Mouse (Mus musculus): ENCODE measurements around the gene Lrriq4. TPM values are rescaled to one million over a fixed set of nuclear protein-coding genes. Genes with fewer than 3 reads are reported as not detected.

Gene Lrriq4
- polyA plus RNA-seq, 1 experiment = 45.3 TPM

GRCm38 (mm10) chr3:30705977-30706376 is 61.7 kb downstream of the Lrriq4 start:
- Histone ChIP-seq H3K27ac (ENCODE audit: control insufficient read depth, insufficient read depth, low read depth, low read length) (no peak overlapping the region), H3K36me3 (ENCODE audit: control insufficient read depth, insufficient read depth, low read length) (no peaks in the 10 kb centered on the region), H3K4me1 (ENCODE audit: control insufficient read depth, insufficient read depth, low read length) (peaks cover 2% of the 10 kb centered on the region; the same call in 1 of the 2 replicates), H3K4me3 (ENCODE audit: control insufficient read depth, low read depth, low read length) (no peak overlapping the region), H3K27me3 (ENCODE audit: control insufficient read depth, insufficient read depth, low read length) (no peaks in the 10 kb centered on the region)
- no peak for TF ChIP-seq POLR2A (IDR thresholded peaks at IDR 0.05; ENCODE audit: control insufficient read depth, low read depth, low read length)
- no peak for TF ChIP-seq CTCF (IDR thresholded peaks at IDR 0.05; ENCODE audit: control insufficient read depth, insufficient read depth, insufficient replicate concordance, low read depth, low read length)

- no peak for TF ChIP-seq POLR2A (IDR thresholded peaks at IDR 0.05; ENCODE audit: control insufficient read depth, low read depth, low read length)
- no peak for TF ChIP-seq CTCF (IDR thresholded peaks at IDR 0.05; ENCODE audit: control insufficient read depth, insufficient read depth, insufficient replicate concordance, low read depth, low read length)
- H3K4me3 ChIP-seq (ENCODE audit: control insufficient read depth, low read depth, low read length) = no peak overlapping the region
- H3K4me1 ChIP-seq (ENCODE audit: control insufficient read depth, insufficient read depth, low read length) = no peaks in the 10 kb centered on the region
- no peaks in the 10 kb centered on the region for H3K27me3 ChIP-seq (ENCODE audit: control insufficient read depth, insufficient read depth, low read length)
- no peaks in the 10 kb centered on the region for H3K36me3 ChIP-seq (ENCODE audit: control insufficient read depth, insufficient read depth, low read length)
- no peak overlapping the region for H3K27ac ChIP-seq (ENCODE audit: control insufficient read depth, insufficient read depth, low read depth, low read length)
Observed at GRCm38 (mm10) chr3:30706614-30707276, 62.4 kb downstream of the Lrriq4 start.

- Histone ChIP-seq H3K36me3 (ENCODE audit: control insufficient read depth, insufficient read depth, low read length) (no peaks in the 10 kb centered on the region), H3K4me1 (ENCODE audit: control insufficient read depth, insufficient read depth, low read length) (no peaks in the 10 kb centered on the region), H3K4me3 (ENCODE audit: control insufficient read depth, low read depth, low read length) (no peak overlapping the region), H3K27ac (ENCODE audit: control insufficient read depth, insufficient read depth, low read depth, low read length) (no peak overlapping the region), H3K27me3 (ENCODE audit: control insufficient read depth, insufficient read depth, low read length) (no peaks in the 10 kb centered on the region)
- TF ChIP-seq CTCF (IDR thresholded peaks at IDR 0.05; ENCODE audit: control insufficient read depth, insufficient read depth, insufficient replicate concordance, low read depth, low read length) (no peak), POLR2A (IDR thresholded peaks at IDR 0.05; ENCODE audit: control insufficient read depth, low read depth, low read length) (no peak)
Observed at GRCm38 (mm10) chr3:30710191-30710590, 65.9 kb downstream of the Lrriq4 start.

GRCm38 (mm10) chr3:30713334-30713733 is 69.0 kb downstream of the Lrriq4 start:
- Histone ChIP-seq H3K4me1 (ENCODE audit: control insufficient read depth, insufficient read depth, low read length) (no peaks in the 10 kb centered on the region), H3K27me3 (ENCODE audit: control insufficient read depth, insufficient read depth, low read length) (no peaks in the 10 kb centered on the region), H3K27ac (ENCODE audit: control insufficient read depth, insufficient read depth, low read depth, low read length) (no peak overlapping the region), H3K4me3 (ENCODE audit: control insufficient read depth, low read depth, low read length) (no peak overlapping the region), H3K36me3 (ENCODE audit: control insufficient read depth, insufficient read depth, low read length) (no peaks in the 10 kb centered on the region)
- TF ChIP-seq CTCF (IDR thresholded peaks at IDR 0.05; ENCODE audit: control insufficient read depth, insufficient read depth, insufficient replicate concordance, low read depth, low read length) (no peak), POLR2A (IDR thresholded peaks at IDR 0.05; ENCODE audit: control insufficient read depth, low read depth, low read length) (no peak)

- no peaks in the 10 kb centered on the region for H3K36me3 ChIP-seq (ENCODE audit: control insufficient read depth, insufficient read depth, low read length)
- no peaks in the 10 kb centered on the region for H3K27me3 ChIP-seq (ENCODE audit: control insufficient read depth, insufficient read depth, low read length)
- TF ChIP-seq CTCF (IDR thresholded peaks at IDR 0.05; ENCODE audit: control insufficient read depth, insufficient read depth, insufficient replicate concordance, low read depth, low read length) (no peak), POLR2A (IDR thresholded peaks at IDR 0.05; ENCODE audit: control insufficient read depth, low read depth, low read length) (no peak)
- H3K4me3 ChIP-seq (ENCODE audit: control insufficient read depth, low read depth, low read length) = no peak overlapping the region
- H3K27ac ChIP-seq (ENCODE audit: control insufficient read depth, insufficient read depth, low read depth, low read length) = no peak overlapping the region
- H3K4me1 ChIP-seq (ENCODE audit: control insufficient read depth, insufficient read depth, low read length) = no peaks in the 10 kb centered on the region
Observed at GRCm38 (mm10) chr3:30718649-30719048, 74.3 kb downstream of the Lrriq4 start.

Other genes with a start within 250 kb of the Lrriq4 start
- 0.19 and 0.26 TPM in 2 replicates for gene Mecom, start 96.5 kb upstream of the Lrriq4 start, polyA plus RNA-seq (2012; rRNA removed)
- 42.8 and 48.8 TPM in 2 replicates for gene Actrt3, start 44.6 kb upstream of the Lrriq4 start, polyA plus RNA-seq (2012; rRNA removed)
- 6.1 and 6.2 TPM in 2 replicates for gene Mynn, start 42.4 kb upstream of the Lrriq4 start, polyA plus RNA-seq (2012; rRNA removed)
- gene Lrrc34, start 3.4 kb downstream of the Lrriq4 start, polyA plus RNA-seq (2012; rRNA removed) = 54.7 and 66.2 TPM in 2 replicates
- gene Lrrc31, start 55.3 kb downstream of the Lrriq4 start, polyA plus RNA-seq (2012; rRNA removed) = not detected in 2 replicates
- 2.4 and 3.0 TPM in 2 replicates for gene Samd7, start 101.8 kb downstream of the Lrriq4 start, polyA plus RNA-seq (2012; rRNA removed)
- gene Sec62, start 148.4 kb downstream of the Lrriq4 start, polyA plus RNA-seq (2012; rRNA removed) = 6.7 and 9.0 TPM in 2 replicates
- gene Gpr160, start 211.4 kb downstream of the Lrriq4 start, polyA plus RNA-seq (2012; rRNA removed) = 191 and 218 TPM in 2 replicates